Mouse (Mus musculus) CH12.LX (cell line): ENCODE measurements around the gene Lef1. TPM values are rescaled to one million over a fixed set of nuclear protein-coding genes. Genes with fewer than 3 reads are reported as not detected.

Experiments
- DNase-seq: peaks from one replicate; pipeline ENCODE4 v3.0.0-alpha.2; 2013; ENCODE audit errors: extremely low read depth
- H3K27ac ChIP-seq: 2 replicates; pipeline ENCODE4 v1.5.1; 2012; ENCODE audit warnings: low read depth, mild to moderate bottlenecking, control low read depth, moderate library complexity; ENCODE audit not compliant: insufficient read depth
- H3K27me3 ChIP-seq: replicated peaks from 2 replicates; pipeline ENCODE3; 2012; ENCODE audit warnings: inconsistent platforms
- H3K36me3 ChIP-seq, 2 experiments: replicated peaks in 1 of 2; 2 replicates each; pipeline versions ENCODE3 to v1.6.1; 2012; ENCODE audit warnings: inconsistent platforms in 1 of 2, low read length in 1 of 2, mild to moderate bottlenecking in 1 of 2, mixed read lengths in 1 of 2, moderate library complexity in 1 of 2; ENCODE audit not compliant: control insufficient read depth in 1 of 2, insufficient read depth in 1 of 2
- H3K4me1 ChIP-seq, 2 experiments: 2 replicates each; pipeline ENCODE4 v1.6.1; 2012; ENCODE audit warnings: inconsistent platforms in 1 of 2, moderate library complexity in 1 of 2; ENCODE audit not compliant: insufficient read depth in 2 of 2, control insufficient read depth in 1 of 2
- H3K4me2 ChIP-seq: 2 replicates; pipeline ENCODE4 v1.6.1; 2012; ENCODE audit warnings: low read depth, mild to moderate bottlenecking, control low read depth; ENCODE audit not compliant: poor library complexity, insufficient read depth, severe bottlenecking
- H3K4me3 ChIP-seq, 3 experiments: fragments of 150-350 bp in 1 of 3; sonication (generic) in 1 of 3; replicated peaks in 1 of 3; 2 replicates each; pipeline versions ENCODE3 to v1.5.1; 2011 to 2012; ENCODE audit warnings: low read depth in 2 of 3, low read length in 2 of 3, mild to moderate bottlenecking in 2 of 3, moderate library complexity in 2 of 3, control low read depth in 1 of 3, improper control_type of control experiment in 1 of 3, inconsistent platforms in 1 of 3, mixed read lengths in 1 of 3; ENCODE audit not compliant: poor library complexity in 1 of 3
- H3K79me2 ChIP-seq: replicated peaks from 2 replicates; pipeline ENCODE4 v1.6.1; 2012; ENCODE audit warnings: mild to moderate bottlenecking, moderate library complexity; ENCODE audit not compliant: control insufficient read depth, poor library complexity, insufficient read depth, severe bottlenecking; ENCODE audit errors: extremely low read depth
- H3K9ac ChIP-seq: 2 replicates; pipeline ENCODE4 v1.6.1; 2012; ENCODE audit warnings: low read depth, mild to moderate bottlenecking, control low read depth, moderate library complexity; ENCODE audit not compliant: insufficient read depth
- H3K9me3 ChIP-seq: replicated peaks from 2 replicates; pipeline ENCODE3; 2012; ENCODE audit warnings: low read length, inconsistent platforms, mixed read lengths
- BHLHE40 ChIP-seq: IDR thresholded peaks from 2 replicates; pipeline ENCODE4 v1.6.1; 2011; ENCODE audit warnings: mild to moderate bottlenecking, low read depth, low read length, improper control_type of control experiment
- CHD1 ChIP-seq: IDR thresholded peaks from 2 replicates; pipeline ENCODE4 v1.6.1; 2012; ENCODE audit warnings: low read depth, low read length, improper control_type of control experiment, inconsistent platforms
- CHD2 ChIP-seq: IDR thresholded peaks from 2 replicates; pipeline ENCODE4 v1.6.1; 2011; ENCODE audit warnings: low read length, improper control_type of control experiment
- CTCF ChIP-seq, 2 experiments: IDR thresholded peaks in 1 of 2; conservative IDR thresholded peaks in 1 of 2; 2 replicates each; pipeline ENCODE4 v1.5.1; 2011 to 2012; ENCODE audit warnings: low read depth in 2 of 2, low read length in 2 of 2, improper control_type of control experiment in 1 of 2, inconsistent platforms in 1 of 2, mild to moderate bottlenecking in 1 of 2, moderate library complexity in 1 of 2
- E2F4 ChIP-seq: IDR thresholded peaks from 2 replicates; pipeline ENCODE4 v1.6.1; 2011; ENCODE audit warnings: low read depth, low read length, improper control_type of control experiment; ENCODE audit not compliant: insufficient replicate concordance
- EP300 ChIP-seq: IDR thresholded peaks from 2 replicates; pipeline ENCODE4 v1.6.1; 2011; ENCODE audit warnings: low read length, improper control_type of control experiment
- IRF4 ChIP-seq: IDR thresholded peaks from 2 replicates; pipeline ENCODE4 v1.6.1; 2014; ENCODE audit warnings: low read depth, mild to moderate bottlenecking, inconsistent platforms, low read length, improper control_type of control experiment
- JUND ChIP-seq: conservative IDR thresholded peaks from 2 replicates; pipeline ENCODE4 v1.6.1; 2011; ENCODE audit warnings: low read depth, low read length, improper control_type of control experiment
- KAT2A ChIP-seq: IDR thresholded peaks from 2 replicates; pipeline ENCODE4 v1.6.1; 2012; ENCODE audit warnings: low read length, improper control_type of control experiment, inconsistent platforms; ENCODE audit not compliant: insufficient replicate concordance
- MXI1 ChIP-seq: IDR thresholded peaks from 2 replicates; pipeline ENCODE4 v1.6.1; 2011; ENCODE audit warnings: mild to moderate bottlenecking, low read depth, low read length, improper control_type of control experiment
- NELFE ChIP-seq: IDR thresholded peaks from 2 replicates; pipeline ENCODE4 v1.6.1; 2011; ENCODE audit warnings: low read depth, low read length, improper control_type of control experiment
- NRF1 ChIP-seq: IDR thresholded peaks from 2 replicates; pipeline ENCODE4 v1.6.1; 2014; ENCODE audit warnings: low read depth, mild to moderate bottlenecking, inconsistent platforms, low read length, improper control_type of control experiment, moderate library complexity
- SIN3A ChIP-seq: IDR thresholded peaks from 2 replicates; pipeline ENCODE4 v1.6.1; 2012; ENCODE audit warnings: low read length, improper control_type of control experiment, inconsistent platforms
- SMC3 ChIP-seq: IDR thresholded peaks from 2 replicates; pipeline ENCODE4 v1.6.1; 2011; ENCODE audit warnings: low read depth, low read length, improper control_type of control experiment
- TBP ChIP-seq: conservative IDR thresholded peaks from 2 replicates; pipeline ENCODE4 v1.6.1; 2011; ENCODE audit warnings: low read depth, low read length, improper control_type of control experiment
- TCF12 ChIP-seq: IDR thresholded peaks from 2 replicates; pipeline ENCODE4 v1.6.1; 2014; ENCODE audit warnings: low read depth, mild to moderate bottlenecking, inconsistent platforms, low read length, improper control_type of control experiment
- UBTF ChIP-seq: IDR thresholded peaks from 2 replicates; pipeline ENCODE4 v1.6.1; 2012; ENCODE audit warnings: low read depth, mild to moderate bottlenecking, inconsistent platforms, low read length, improper control_type of control experiment, moderate library complexity
- USF1 ChIP-seq: IDR thresholded peaks from 2 replicates; pipeline ENCODE4 v1.6.1; 2014; ENCODE audit warnings: low read depth, mild to moderate bottlenecking, inconsistent platforms, low read length, improper control_type of control experiment
- USF2 ChIP-seq: conservative IDR thresholded peaks from 2 replicates; pipeline ENCODE4 v1.6.1; 2011; ENCODE audit warnings: low read depth, low read length, improper control_type of control experiment
- ZNF384 ChIP-seq: IDR thresholded peaks from 2 replicates; pipeline ENCODE4 v1.6.1; 2012; ENCODE audit warnings: low read depth, low read length, improper control_type of control experiment, inconsistent platforms
- dilution Hi-C: fragments of 300-500 bp; cut with MboI; formaldehyde crosslinking; loops from 2 replicates; pipeline ENCODE4 v1.14.3; 2020; ENCODE audit warnings: low sequenced_read_pairs; ENCODE audit not compliant: extremely low pct_unique_long_range_greater_than_20kb, extremely low pct_ligation_motif_present
- in situ Hi-C: fragments of 300-500 bp; cut with MboI; formaldehyde crosslinking; loops from 3 replicates; pipeline ENCODE4 v1.14.3; 2019; ENCODE audit warnings: low sequenced_read_pairs, low pct_ligation_motif_present, low pct_unique_long_range_greater_than_20kb, mixed read lengths
- polyA plus RNA-seq: library from polyadenylated mRNA; unstranded; fragments of >175 nt; gene quantifications from 2 replicates; pipeline ENCODE4 v1.2.1, GENCODE M21; 2012; ENCODE audit warnings: low read depth; ENCODE audit not compliant: insufficient read length
- total RNA-seq, 2 experiments: library from RNA; depleted of rRNA; stranded (reverse); fragments of 300-350 nt in 1 of 2; fragments of >200 nt in 1 of 2; gene quantifications; 2 replicates each; pipeline ENCODE4 v1.2.3; 2012 to 2014

The Lef1 gene
- total and polyA plus RNA-seq, 3 experiments, result 1.8 to 14.5 (median 4.4) TPM

- in situ Hi-C loops, result no loop called here
- TF ChIP-seq USF1 (no peak), SIN3A (no peak), ZNF384 (0 out of 2 replicates have a peak, but pooled peaks have one; percentile 10), SMC3 (no peak)
Measured at GRCm38 (mm10) chr3:131102191-131102774, 8.0 kb upstream of the Lef1 start.

GRCm38 (mm10) chr3:131105362-131105761 lies 4.9 kb upstream of the Lef1 start:
- in situ Hi-C loops (no loop called here), dilution Hi-C loops (no loop called here)
- no peaks in the 10 kb centered on the region for H3K79me2 ChIP-seq
- no peak overlapping the region for H3K4me2 ChIP-seq
- no peak for DNase-seq
- H3K9me3 ChIP-seq, result peaks cover 12% of the 10 kb centered on the region
- TF ChIP-seq IRF4 (no peak), NELFE (no peak), E2F4 (no peak), TCF12 (no peak), NRF1 (no peak), TBP (no peak), EP300 (no peak), MXI1 (no peak), JUND (no peak), CHD1 (no peak), USF2 (no peak), CTCF (conservative IDR thresholded peaks at IDR 0.05 in 1 of 2, IDR thresholded peaks at IDR 0.05 in 1 of 2; ENCODE audit: low read depth in 2 of 2, low read length in 2 of 2) (no peak), UBTF (no peak), CHD2 (no peak), ZNF384 (no peak), KAT2A (no peak), BHLHE40 (no peak)
- H3K27ac ChIP-seq, result no peak overlapping the region
- no peak overlapping the region for H3K9ac ChIP-seq
- 0 out of 4 replicates have a peak, but pooled peaks cover 2 to 3% of the 10 kb centered on the region in 2 experiments for H3K4me1 ChIP-seq
- H3K36me3 ChIP-seq, result no peaks in the 10 kb centered on the region
- H3K27me3 ChIP-seq, result peaks cover 40% of the 10 kb centered on the region
- no peak overlapping the region for H3K4me3 ChIP-seq

More at GRCm38 (mm10) chr3:131102191-131102774, 8.0 kb upstream of the Lef1 start:
- H3K27me3 ChIP-seq, result peaks cover 15% of the 10 kb centered on the region
- no peak overlapping the region for H3K27ac ChIP-seq
- H3K4me2 ChIP-seq, result no peak overlapping the region
- 0 out of 4 replicates have a peak, but pooled peaks cover 0 to 2% of the 10 kb centered on the region in 2 experiments for H3K4me1 ChIP-seq
- DNase-seq, result no peak
- peaks cover 12% of the 10 kb centered on the region for H3K9me3 ChIP-seq
- no peaks in the 10 kb centered on the region for H3K36me3 ChIP-seq
- no peak overlapping the region for H3K4me3 ChIP-seq
- dilution Hi-C loops, result no loop called here
- no peaks in the 10 kb centered on the region for H3K79me2 ChIP-seq
- H3K9ac ChIP-seq, result no peak overlapping the region
